Mouse (Mus musculus) frontal cortex, postnatal 36 days (tissue): Measurements from ENCODE around the gene Ikzf5.

ENCODE experiments used
- DNase-seq, 2 experiments: peaks; one replicate each; pipeline ENCODE4 v3.0.0; 2022; ENCODE audit warnings: low spot score in 2 of 2

The Ikzf5 gene

GRCm38 (mm10) chr7:131345856-131346541 is 64.3 kb downstream of the Ikzf5 start:
- DNase-seq: no peak
